In genomic region chr9:35199772-35200471, GRCm38 (mm10) we compare ENCODE assay signal across 8 mouse cellular contexts. TPM values are rescaled to one million over a fixed set of nuclear protein-coding genes. Genes with fewer than 3 reads are reported as not detected.
DNase-seq lines count a peak whose midpoint lies in the region.

TSS of gene Srpr (plus strand) at chr9:35200175.
TSS of gene Tirap (minus strand) at chr9:35200291.

- H3K4me3 ChIP-seq in megakaryocyte, embryonic 14.5 days (replicated peaks) = peak within 1 kb of the TSS; percentile 95

- peak; percentile 93 to 98 for DNase-seq in adrenal gland, adult (ENCODE audit: inconsistent age in 2 of 2, low spot score in 1 of 2)
- peak; percentile 92 for DNase-seq in embryo, embryonic 10.5 days (ENCODE audit: low spot score)
- peak; percentile 95 for DNase-seq in gastrocnemius, postnatal 14 days
- DNase-seq in induced T-regulatory cell, adult 2 months (ENCODE audit: low read depth) = peak; percentile 87
- DNase-seq in left cerebral cortex, adult 8-10 months (ENCODE audit: low spot score in 2 of 2) = peak; percentile 56 to 73
- DNase-seq in right cerebral cortex, adult 2 months (ENCODE audit: low spot score in 2 of 2) = peak; percentile 78 to 79
- peak; percentile 94 for DNase-seq in urinary bladder, postnatal 14 days (ENCODE audit: low spot score)

- peaks cover 29% of the 10 kb centered on the region for H3K36me3 ChIP-seq in megakaryocyte, embryonic 14.5 days (replicated peaks; ENCODE audit: low read length)

- H3K27me3 ChIP-seq in megakaryocyte, embryonic 14.5 days (replicated peaks) = no peaks in the 10 kb centered on the region

- no peaks in the 10 kb centered on the region for H3K9me3 ChIP-seq in megakaryocyte, embryonic 14.5 days

- intact Hi-C loops in gastrocnemius, postnatal 14 days (cut with DNase I; ENCODE audit: low total_unique reads) = no loop called here

- H3K4me1 ChIP-seq in megakaryocyte, embryonic 14.5 days = peaks cover 59% of the 10 kb centered on the region

RNA-seq across cellular contexts. Expression of gene Srpr, which starts in this region (rescaled TPM):
- 100 to 1,000 TPM; 167 to 168 TPM for total RNA-seq in gastrocnemius, postnatal 14 days (2021)
- 10 to 100 TPM; 66.6 to 80.4 (median 72.1) TPM for total RNA-seq in left cerebral cortex, adult 8-10 months (2022)
- 1.3 and 11.2 TPM in 2 replicates for polyA plus RNA-seq in megakaryocyte, embryonic 14.5 days (2012; ENCODE audit: insufficient read depth, low replicate concordance)

RNA-seq across cellular contexts. Expression of gene Tirap, which starts in this region (rescaled TPM):
- 10 to 100 TPM; 17.0 to 20.0 TPM for total RNA-seq in gastrocnemius, postnatal 14 days (2021)
- total RNA-seq in left cerebral cortex, adult 8-10 months (2022) = 1 to 10 TPM; 2.3 to 2.9 (median 2.6) TPM
- polyA plus RNA-seq in megakaryocyte, embryonic 14.5 days (2012; ENCODE audit: insufficient read depth, low replicate concordance) = 1.9 and 9.9 TPM in 2 replicates

Comparison
In these comparisons a context has a peak if more than half of its experiments do, and no peak if none do; other contexts are left out.
1. Peak in every context shown above with its lines: DNase-seq and H3K4me3 ChIP-seq.
2. RNA of gene Tirap (total RNA-seq): 17.0 to 20.0 TPM in gastrocnemius, postnatal 14 days; 2.3 to 2.9 TPM in left cerebral cortex, adult 8-10 months; every median in the first group is over 4 times any median in the second.